Mouse (Mus musculus): ENCODE measurements around the gene Camk2n2.

GRCm38 (mm10) chr16:20591076-20591705 lies 29.9 kb downstream of the Camk2n2 start:
- TF ChIP-seq FLI1 (IDR thresholded peaks at IDR 0.05; ENCODE audit: low read length), result no peak
- TF ChIP-seq GATA1 (IDR thresholded peaks at IDR 0.05; ENCODE audit: borderline replicate concordance, low read length), result no peak
